Mouse (Mus musculus) C2C12 (cell line): ENCODE measurements around the gene Galk2. TPM values are rescaled to one million over a fixed set of nuclear protein-coding genes. Genes with fewer than 3 reads are reported as not detected.
A peak's percentile ranks its signal among the peaks of the same experiment; 100 is the strongest.

Source experiments
- H3K27me3 ChIP-seq: one replicate; pipeline ENCODE4 v1.6.1; 2011; ENCODE audit not compliant: control insufficient read depth, insufficient read depth, insufficient read length
- H3K36me3 ChIP-seq: one replicate; pipeline ENCODE4 v1.6.1; 2011; ENCODE audit not compliant: control insufficient read depth, insufficient read depth
- H3K4me3 ChIP-seq: one replicate; pipeline ENCODE4 v1.5.1; 2011; ENCODE audit warnings: mild to moderate bottlenecking, control low read depth; ENCODE audit not compliant: poor library complexity, insufficient read depth, severe bottlenecking
- H3K79me2 ChIP-seq: one replicate; pipeline ENCODE4 v1.6.1; 2011; ENCODE audit not compliant: control insufficient read depth, insufficient read depth
- H3K79me3 ChIP-seq: one replicate; pipeline ENCODE4 v1.6.1; 2011; ENCODE audit warnings: low read depth, control low read depth
- H3ac ChIP-seq: one replicate; pipeline ENCODE3; 2011; ENCODE audit warnings: low read depth; ENCODE audit not compliant: control insufficient read depth, insufficient read length
- CEBPB ChIP-seq: IDR thresholded peaks from one replicate; pipeline ENCODE4 v1.6.1; 2011; ENCODE audit warnings: low read depth, mild to moderate bottlenecking, control low read depth, moderate library complexity
- CTCF ChIP-seq: IDR thresholded peaks from one replicate; pipeline ENCODE4 v1.5.1; 2011; ENCODE audit not compliant: control insufficient read depth, insufficient read depth, insufficient read length
- FOSL1 ChIP-seq: IDR thresholded peaks from one replicate; pipeline ENCODE4 v1.8.0; 2011; ENCODE audit warnings: mild to moderate bottlenecking, low read length; ENCODE audit not compliant: poor library complexity, insufficient read depth, severe bottlenecking
- MAX ChIP-seq: IDR thresholded peaks from one replicate; pipeline ENCODE4 v1.6.1; 2011; ENCODE audit warnings: mild to moderate bottlenecking, control low read depth
- MYOD1 ChIP-seq: IDR thresholded peaks from one replicate; pipeline ENCODE4 v1.6.1; 2011; ENCODE audit warnings: low read depth; ENCODE audit not compliant: control insufficient read depth, insufficient read length
- MYOG ChIP-seq: IDR thresholded peaks from one replicate; pipeline ENCODE4 v1.6.1; 2011; ENCODE audit not compliant: control insufficient read depth, insufficient read length; ENCODE audit errors: extremely low read depth
- USF1 ChIP-seq: IDR thresholded peaks from one replicate; pipeline ENCODE4 v1.6.1; 2011; ENCODE audit warnings: low read depth, mild to moderate bottlenecking, control low read depth, moderate library complexity
- polyA plus RNA-seq: library from polyadenylated mRNA; unstranded; fragments of >200 nt; fragmentation: generic; extraction: Trizol; gene quantifications from one replicate; pipeline ENCODE4 v1.2.1, GENCODE M21; 2012; ENCODE audit warnings: missing spikeins

The Galk2 gene
- polyA plus RNA-seq, 1 experiment = 21.2 TPM

DNA sequence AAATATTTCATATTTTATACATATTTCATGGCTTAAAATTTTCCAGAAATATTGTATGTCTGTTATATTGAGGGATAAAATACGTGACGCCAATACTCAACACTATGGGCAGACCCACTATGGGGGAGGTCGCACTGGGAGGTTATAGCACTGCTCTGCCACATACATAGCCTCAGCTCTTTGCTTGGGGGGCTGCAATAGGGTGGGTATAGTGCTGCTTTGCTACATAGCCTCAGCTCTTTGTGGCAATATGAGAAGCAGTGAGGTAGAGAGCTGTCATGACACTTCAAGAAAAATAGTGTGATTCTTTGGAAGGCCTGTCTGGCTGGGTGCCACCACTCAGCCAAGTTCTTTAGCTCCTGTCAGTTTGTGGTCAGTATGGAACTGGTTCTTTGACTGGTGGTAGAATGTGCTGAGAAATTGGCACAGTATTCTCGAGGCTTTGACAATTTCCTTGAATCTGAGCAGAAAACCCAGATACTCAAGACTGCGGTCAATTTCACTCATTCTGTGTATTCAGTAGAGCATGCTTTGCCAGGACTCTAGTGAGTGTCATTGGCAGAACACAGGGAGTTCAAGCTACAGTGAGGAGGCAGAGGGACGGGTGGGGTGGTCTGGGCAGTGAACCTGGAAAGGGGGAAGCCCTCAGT, 80.2 kb downstream of the Galk2 start:
- Histone ChIP-seq H3ac (no peak overlapping the region), H3K79me3 (peaks cover 4% of the 10 kb centered on the region), H3K36me3 (peaks cover 42% of the 10 kb centered on the region), H3K4me3 (no peak overlapping the region), H3K79me2 (no peaks in the 10 kb centered on the region), H3K27me3 (no peaks in the 10 kb centered on the region)
- TF ChIP-seq MYOG (no peak), CTCF (no peak), USF1 (no peak), MAX (no peak), MYOD1 (no peak), CEBPB (no peak)

DNA sequence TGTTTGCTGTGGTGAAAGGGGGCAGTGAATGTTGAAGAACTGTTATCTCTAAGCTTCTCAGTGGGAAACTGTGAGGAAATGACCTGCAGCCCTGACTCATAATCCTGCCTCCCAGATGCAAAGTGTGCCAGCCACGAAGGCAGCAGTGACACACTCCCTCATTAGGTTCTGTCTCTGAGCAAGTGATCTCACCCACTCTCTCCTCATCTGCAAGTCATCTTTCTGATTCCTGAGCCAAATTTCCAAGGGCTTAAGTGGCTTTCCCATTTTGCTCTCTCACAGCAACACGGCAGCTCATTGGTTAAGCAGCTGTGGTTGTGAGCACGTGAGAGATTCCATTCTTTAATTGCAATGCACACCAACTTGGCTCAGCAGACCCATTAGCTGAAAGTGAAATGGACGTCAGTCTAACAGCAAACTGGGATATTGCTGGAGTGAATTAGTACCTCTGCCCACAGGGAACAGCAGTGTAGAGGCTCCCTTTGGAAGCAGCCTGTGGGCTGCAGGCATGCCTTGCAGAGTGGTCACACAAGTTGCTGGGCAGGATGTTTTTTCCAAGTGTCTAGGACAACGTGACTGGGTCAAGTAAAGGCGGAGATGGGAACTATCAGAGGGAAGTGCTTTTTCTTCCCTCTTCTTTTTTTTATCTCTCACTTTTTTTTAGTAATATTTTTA, 82.3 kb downstream of the Galk2 start:
- no peaks in the 10 kb centered on the region for H3K27me3 ChIP-seq
- no peak overlapping the region for H3K4me3 ChIP-seq
- H3K79me2 ChIP-seq = no peaks in the 10 kb centered on the region
- peaks cover 32% of the 10 kb centered on the region for H3K36me3 ChIP-seq
- H3K79me3 ChIP-seq = peaks cover under 1% of the 10 kb centered on the region
- peak overlapping the region; percentile 32 for H3ac ChIP-seq
- TF ChIP-seq FOSL1 (peak; percentile 80), MYOD1 (peak; percentile 41), MAX (peak; percentile 59), USF1 (peak; percentile 91), CEBPB (peak; percentile 74), MYOG (no peak)

DNA sequence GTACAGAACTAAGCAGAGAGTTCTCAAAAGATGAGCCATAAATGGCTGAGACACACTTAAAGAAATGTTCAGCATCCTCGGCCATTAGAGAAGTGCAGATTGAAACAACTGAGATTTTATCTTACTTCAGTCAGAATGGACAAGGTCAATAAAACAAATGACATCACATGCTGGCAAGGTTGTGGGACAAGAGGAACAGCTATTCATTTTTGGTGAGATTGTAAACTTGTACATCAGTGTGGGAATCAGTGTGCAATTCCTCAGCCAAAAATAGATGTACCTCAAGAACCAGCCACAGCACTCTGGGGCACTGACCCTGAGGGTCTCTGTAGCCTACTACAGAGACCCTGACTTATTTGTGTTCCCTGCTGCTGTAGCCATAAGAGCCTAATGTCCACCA, 84.4 kb downstream of the Galk2 start:
- Histone ChIP-seq H3K79me2 (no peaks in the 10 kb centered on the region), H3K79me3 (no peaks in the 10 kb centered on the region), H3K4me3 (no peak overlapping the region), H3ac (no peak overlapping the region), H3K36me3 (peaks cover 35% of the 10 kb centered on the region), H3K27me3 (no peaks in the 10 kb centered on the region)
- TF ChIP-seq MAX = no peak
- no peak for TF ChIP-seq MYOG
- TF ChIP-seq MYOD1 = no peak
- TF ChIP-seq FOSL1 = no peak

DNA sequence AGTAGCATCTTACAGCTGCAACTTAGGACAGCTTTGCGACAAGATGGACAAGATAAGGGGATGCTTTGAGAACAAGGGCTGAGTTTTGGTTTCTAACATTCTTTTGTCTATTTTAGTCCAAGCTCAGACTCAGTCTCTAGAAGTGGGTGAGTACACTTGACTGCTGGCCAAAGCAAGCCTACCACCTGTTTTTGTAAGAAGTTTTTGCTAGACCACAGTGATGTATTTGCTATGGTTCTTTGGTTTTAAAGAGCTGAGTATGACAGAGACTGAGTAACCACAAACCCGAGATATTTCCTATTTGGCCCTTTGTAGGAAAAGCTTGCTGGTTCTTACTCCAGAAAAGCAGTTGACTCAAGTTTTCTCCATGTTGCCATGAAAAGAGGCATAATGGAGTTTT, 89.3 kb downstream of the Galk2 start:
- TF ChIP-seq MYOG = no peak
- TF ChIP-seq MYOD1 = no peak
- TF ChIP-seq USF1 = no peak
- no peak for TF ChIP-seq CTCF
- no peak for TF ChIP-seq FOSL1
- Histone ChIP-seq H3K36me3 (peaks cover 45% of the 10 kb centered on the region), H3K79me2 (no peaks in the 10 kb centered on the region), H3K4me3 (no peak overlapping the region), H3K79me3 (no peaks in the 10 kb centered on the region), H3K27me3 (no peaks in the 10 kb centered on the region), H3ac (no peak overlapping the region)

DNA sequence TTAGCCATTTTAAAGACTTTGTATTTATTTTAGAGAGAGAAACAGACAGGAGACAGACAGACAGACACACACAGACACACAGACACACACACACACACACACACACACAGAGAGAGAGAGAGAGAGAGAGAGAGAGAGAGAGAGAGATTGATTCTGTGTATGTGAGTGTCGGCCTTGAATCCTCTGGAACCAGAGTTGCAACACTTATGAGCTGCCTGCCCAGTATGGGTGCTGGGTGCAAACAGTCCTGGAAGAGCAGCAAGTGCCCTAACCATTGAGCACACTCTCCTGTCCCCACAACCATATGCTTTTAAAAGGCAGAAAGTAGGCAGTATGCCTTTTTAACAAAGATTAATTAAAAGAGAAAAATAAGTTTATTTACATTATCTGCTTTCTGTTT, 109.9 kb downstream of the Galk2 start:
- Histone ChIP-seq H3ac (no peak overlapping the region), H3K79me2 (no peaks in the 10 kb centered on the region), H3K27me3 (no peaks in the 10 kb centered on the region), H3K36me3 (peaks cover 6% of the 10 kb centered on the region), H3K79me3 (no peaks in the 10 kb centered on the region), H3K4me3 (no peak overlapping the region)
- TF ChIP-seq CTCF (no peak), FOSL1 (no peak)

DNA sequence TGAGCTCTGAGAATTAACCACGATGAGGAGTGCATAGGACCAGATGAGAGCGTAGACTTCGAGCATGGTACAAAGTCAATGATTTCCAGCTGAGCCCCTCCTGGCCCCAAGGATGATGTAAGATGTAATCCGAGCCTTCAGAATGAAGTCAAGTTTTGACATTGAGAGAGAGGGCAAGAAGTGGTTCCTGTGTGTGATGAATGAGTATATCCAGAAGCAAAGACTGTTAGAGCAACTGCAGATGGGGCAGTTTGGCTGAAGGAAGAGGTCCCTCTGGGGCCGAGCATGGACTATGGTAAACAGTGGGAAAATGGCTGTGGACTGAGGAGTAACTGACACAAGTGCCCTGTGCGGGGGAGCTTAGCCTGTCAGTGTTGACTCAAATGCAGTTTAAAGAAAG, 114.3 kb downstream of the Galk2 start:
- no peak overlapping the region for H3K4me3 ChIP-seq
- no peak for TF ChIP-seq MYOG
- no peak for TF ChIP-seq USF1
- TF ChIP-seq MYOD1 = no peak
- TF ChIP-seq CEBPB = no peak
- no peak for TF ChIP-seq CTCF
- no peak for TF ChIP-seq MAX
- TF ChIP-seq FOSL1 = no peak
- H3K36me3 ChIP-seq = peaks cover 24% of the 10 kb centered on the region
- no peak overlapping the region for H3ac ChIP-seq
- H3K79me2 ChIP-seq = no peaks in the 10 kb centered on the region
- no peaks in the 10 kb centered on the region for H3K27me3 ChIP-seq
- H3K79me3 ChIP-seq = no peaks in the 10 kb centered on the region
